Mouse (Mus musculus) forebrain, embryonic 14.5 days (tissue): ENCODE measurements at regions not wholly inside any gene's neighbourhood (a gene's known extent, or its start where the extent isn't known, plus 50 kb on each side); places are given as distances from the start of the nearest gene placed in this dataset.
"Not testable (repeated sequence)": the region's sequence is repeated elsewhere in the genome, so short reads cannot be mapped to it uniquely, and the experiment has no call there.

ENCODE experiments used
- ATAC-seq: fragments of 200-750 bp; cut with Nextera tagmentation; 2 replicates; pipeline ENCODE4 v1.8.0; 2017; ENCODE audit warnings: mild to moderate bottlenecking, moderate library complexity
- DNase-seq: peaks from one replicate; pipeline ENCODE4 v3.0.0-alpha.2; 2015; ENCODE audit warnings: low spot score
- H3K27ac ChIP-seq: fragments of 300-500 bp; sonication (generic); 2 replicates; pipeline ENCODE4 v1.5.1; 2014; ENCODE audit warnings: low read depth, mild to moderate bottlenecking, control low read depth, low read length, moderate library complexity
- H3K27me3 ChIP-seq: fragments of 300-500 bp; sonication (generic); replicated peaks from 2 replicates; pipeline ENCODE4 v1.6.1; 2014; ENCODE audit warnings: low read length, control low read depth, mixed read lengths; ENCODE audit not compliant: control insufficient read depth, insufficient read depth
- H3K36me3 ChIP-seq: fragments of 300-500 bp; sonication (generic); 2 replicates; pipeline ENCODE4 v1.6.1; 2014; ENCODE audit warnings: low read length, control low read depth; ENCODE audit not compliant: control insufficient read depth, insufficient read depth
- H3K4me1 ChIP-seq: fragments of 300-500 bp; sonication (generic); 2 replicates; pipeline ENCODE4 v1.6.1; 2014; ENCODE audit warnings: antibody characterized with exemption, low read length, control low read depth; ENCODE audit not compliant: control insufficient read depth, insufficient read depth
- H3K4me2 ChIP-seq: fragments of 300-500 bp; sonication (generic); 2 replicates; pipeline ENCODE4 v1.6.1; 2014; ENCODE audit warnings: mild to moderate bottlenecking, control low read depth, low read length
- H3K4me3 ChIP-seq: fragments of 300-500 bp; sonication (generic); 2 replicates; pipeline ENCODE4 v1.5.1; 2014; ENCODE audit warnings: low read depth, low read length, control low read depth
- H3K9ac ChIP-seq: fragments of 300-500 bp; sonication (generic); 2 replicates; pipeline ENCODE4 v1.6.1; 2014; ENCODE audit warnings: mild to moderate bottlenecking, low read length, control low read depth, moderate library complexity
- H3K9me3 ChIP-seq: fragments of 300-500 bp; sonication (generic); replicated peaks from 2 replicates; pipeline ENCODE4 v1.6.1; 2016; ENCODE audit warnings: low read length, control low read depth, mixed read lengths; ENCODE audit not compliant: control insufficient read depth
- WGBS: fragments of 180-500 bp; shearing (Covaris S2); extraction: QIAGEN DNeasy Blood & Tissue Kit; methylation state at CpG from one replicate; pipeline ENCODE4 v1.1.7; 2014; 5-methylcytosine and 5-hydroxymethylcytosine counted together

DNA sequence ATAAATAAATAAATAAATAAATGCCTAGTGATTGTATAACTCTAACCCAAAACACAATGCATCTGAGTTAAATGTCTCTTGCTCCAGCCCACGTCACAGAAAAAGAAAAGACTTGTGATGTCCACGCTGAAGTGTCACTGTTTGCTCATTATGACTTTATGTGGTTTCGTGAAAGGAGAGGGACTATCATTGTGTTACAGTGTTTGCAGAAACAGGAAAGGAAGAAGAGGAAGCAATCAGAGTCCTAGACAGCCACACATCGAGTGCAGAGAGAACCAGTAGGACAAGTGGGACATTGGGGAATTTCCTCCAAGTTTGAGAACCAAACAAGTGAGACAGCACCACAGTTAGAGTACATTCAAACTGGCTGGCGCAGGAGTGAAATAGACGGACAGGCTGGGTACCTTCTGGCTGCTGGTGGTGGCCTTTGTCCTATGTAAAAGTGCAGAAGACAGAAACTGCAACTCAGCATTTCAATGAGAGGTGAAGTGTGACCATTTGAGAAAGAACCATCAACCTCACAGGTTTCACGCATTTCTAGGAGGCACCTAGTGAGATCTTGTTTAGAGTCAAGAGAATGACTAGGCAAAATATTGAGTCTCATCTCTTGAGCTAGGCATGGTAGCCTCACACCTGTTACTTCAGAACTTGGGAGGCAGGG, 59.6 kb downstream of the Fasl start:
- Histone ChIP-seq H3K9ac (no peak overlapping the region), H3K4me1 (no peaks in the 10 kb centered on the region), H3K9me3 (no peaks in the 10 kb centered on the region), H3K4me3 (no peak overlapping the region), H3K4me2 (no peak overlapping the region), H3K36me3 (no peaks in the 10 kb centered on the region), H3K27ac (no peak overlapping the region), H3K27me3 (no peaks in the 10 kb centered on the region)
- 91% methylated on average over 7 of the region's 7 CpGs for WGBS
- DNase-seq, result no peak
- ATAC-seq, result no peak

DNA sequence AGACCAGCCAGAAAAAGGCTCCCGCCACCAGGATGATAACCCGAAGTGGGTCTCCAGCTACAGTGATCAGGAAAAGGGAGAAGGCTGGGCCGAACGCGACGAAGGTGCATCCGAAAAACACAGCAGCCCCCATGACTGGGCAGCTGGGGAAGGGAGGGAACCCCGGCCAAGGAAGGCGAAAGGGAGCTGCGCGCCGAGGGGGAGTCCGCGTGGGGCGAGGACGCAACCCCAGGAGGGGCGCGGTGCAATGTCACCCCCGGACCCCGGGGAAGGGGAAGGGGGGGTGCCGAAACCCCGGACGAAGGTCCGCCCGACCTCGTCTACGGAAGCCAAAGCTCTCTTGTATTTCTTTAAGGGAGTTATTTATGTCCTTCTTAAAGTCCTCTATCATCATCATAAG, 60.9 kb downstream of the Fasl start:
- DNase-seq, H3K9ac ChIP-seq, H3K36me3 ChIP-seq, H3K27ac ChIP-seq, H3K4me2 ChIP-seq, H3K27me3 ChIP-seq, H3K4me3 ChIP-seq, H3K4me1 ChIP-seq, ATAC-seq, H3K9me3 ChIP-seq: not testable (repeated sequence)
- WGBS, result 91% methylated on average over 9 of the region's 27 CpGs

DNA sequence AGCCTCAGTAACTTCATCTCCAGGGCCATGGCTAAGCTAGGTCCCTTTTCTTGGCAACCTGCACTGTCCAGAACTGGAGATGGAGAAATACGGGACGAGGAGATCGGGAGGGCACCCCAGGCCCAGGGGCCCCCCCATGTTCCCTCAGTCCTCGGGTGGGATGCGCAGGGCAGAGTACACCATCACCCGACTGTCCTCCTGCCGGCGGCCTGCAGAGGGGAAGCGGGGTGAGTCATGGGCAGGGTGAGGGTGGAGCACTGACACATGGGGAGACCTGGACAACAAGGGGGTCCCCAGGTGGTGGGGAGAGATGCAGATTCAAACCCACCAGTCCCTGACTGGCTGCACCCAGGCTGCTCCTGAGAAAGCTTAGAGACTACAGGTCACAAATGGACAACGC, 62.2 kb downstream of the Fasl start:
- not testable (repeated sequence) for H3K4me3 ChIP-seq, DNase-seq, H3K4me1 ChIP-seq, ATAC-seq, H3K9ac ChIP-seq, H3K9me3 ChIP-seq, H3K27ac ChIP-seq, H3K4me2 ChIP-seq, H3K27me3 ChIP-seq, H3K36me3 ChIP-seq
- 100% methylated on average over 1 of the region's 10 CpGs for WGBS

- 70% methylated on average over 3 of the region's 3 CpGs for WGBS
- no peak for DNase-seq
- no peak overlapping the region for H3K4me3 ChIP-seq
- ATAC-seq, result no peak
- no peak overlapping the region for H3K4me2 ChIP-seq
- no peak overlapping the region for H3K9ac ChIP-seq
- H3K4me1 ChIP-seq, result no peaks in the 10 kb centered on the region
- no peaks in the 10 kb centered on the region for H3K9me3 ChIP-seq
- no peaks in the 10 kb centered on the region for H3K27me3 ChIP-seq
- no peaks in the 10 kb centered on the region for H3K36me3 ChIP-seq
- H3K27ac ChIP-seq, result no peak overlapping the region
Observed at GRCm38 (mm10) chr1:161719876-161720275, 68.4 kb downstream of the Fasl start.

DNA sequence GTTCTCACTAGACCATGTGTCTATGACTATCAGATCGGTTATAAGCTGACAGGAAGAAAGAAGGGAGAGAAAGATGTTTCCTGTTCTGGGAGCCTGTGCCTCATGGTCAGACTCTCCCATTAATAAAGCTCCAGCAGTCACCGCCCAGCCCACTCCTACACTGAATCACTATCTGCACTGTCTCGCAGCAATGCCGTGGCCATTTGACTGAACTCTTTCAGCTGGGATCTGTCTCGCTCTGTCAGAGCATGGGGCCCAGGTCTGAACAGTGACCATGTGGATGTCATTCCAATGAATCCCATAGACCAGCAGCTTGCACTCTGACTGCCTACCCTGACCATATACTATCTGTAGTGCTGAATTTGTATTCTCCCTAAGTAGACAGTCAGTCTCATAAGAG, 70.0 kb downstream of the Fasl start:
- Histone ChIP-seq H3K9me3 (no peaks in the 10 kb centered on the region), H3K36me3 (no peaks in the 10 kb centered on the region), H3K4me3 (no peak overlapping the region), H3K27ac (no peak overlapping the region), H3K4me1 (no peaks in the 10 kb centered on the region), H3K9ac (no peak overlapping the region), H3K4me2 (no peak overlapping the region), H3K27me3 (no peaks in the 10 kb centered on the region)
- DNase-seq (no peak), ATAC-seq (no peak)
- WGBS, result 86% methylated on average over 5 of the region's 5 CpGs

DNA sequence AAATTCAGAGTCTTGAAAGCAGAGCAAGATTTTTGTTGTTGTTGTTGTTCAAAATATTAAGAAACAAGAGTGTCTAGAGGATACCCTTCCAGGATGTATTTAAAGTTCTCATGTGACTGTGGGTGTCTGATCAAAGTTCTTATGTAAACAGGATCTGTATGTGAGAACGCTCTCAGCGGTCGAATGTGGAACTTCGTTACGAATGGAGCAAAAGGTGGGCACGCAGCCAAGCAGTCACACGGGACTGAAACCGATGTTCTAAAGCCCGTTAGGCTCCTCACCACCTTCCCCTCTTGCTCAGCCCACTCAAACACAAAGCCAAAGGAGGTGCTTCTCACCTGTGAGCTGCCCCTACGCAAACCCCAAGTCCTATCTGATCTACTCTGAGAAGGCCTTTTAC, 75.4 kb downstream of the Fasl start:
- H3K36me3 ChIP-seq, result no peaks in the 10 kb centered on the region
- peak; percentile 75 for DNase-seq
- H3K9me3 ChIP-seq, result no peaks in the 10 kb centered on the region
- ATAC-seq, result no peak
- no peak overlapping the region for H3K4me3 ChIP-seq
- WGBS, result 48% methylated on average over 10 of the region's 10 CpGs
- no peak overlapping the region for H3K27ac ChIP-seq
- H3K9ac ChIP-seq, result no peak overlapping the region
- no peaks in the 10 kb centered on the region for H3K4me1 ChIP-seq
- no peak overlapping the region for H3K4me2 ChIP-seq
- H3K27me3 ChIP-seq, result no peaks in the 10 kb centered on the region

- no peaks in the 10 kb centered on the region for H3K27me3 ChIP-seq
Observed at GRCm38 (mm10) chr1:161712283-161712682, 76.0 kb downstream of the Fasl start.

DNA sequence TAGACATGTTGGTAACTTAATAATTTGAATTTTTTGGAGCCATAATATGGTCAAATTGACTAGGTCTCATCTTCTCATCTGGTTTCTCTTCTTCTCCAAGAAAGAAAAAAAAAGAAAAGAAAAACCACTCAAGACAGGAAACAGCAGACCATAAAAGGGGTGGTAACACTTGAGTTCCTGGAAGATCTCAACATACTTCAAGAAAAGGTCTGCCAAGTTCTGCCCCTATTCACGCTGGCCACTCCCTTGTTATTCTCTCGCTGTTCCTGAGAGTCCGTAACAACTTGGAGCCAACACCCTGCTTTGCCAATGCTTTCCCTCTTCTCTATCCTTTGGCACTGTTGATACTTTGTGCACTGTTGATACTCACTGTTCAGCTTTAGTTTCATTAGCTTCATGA, 81.2 kb downstream of the Fasl start:
- H3K4me1 ChIP-seq, result no peaks in the 10 kb centered on the region
- DNase-seq (no peak), ATAC-seq (no peak)
- 89% methylated on average over 3 of the region's 3 CpGs for WGBS
- H3K9ac ChIP-seq, result no peak overlapping the region
- no peak overlapping the region for H3K4me2 ChIP-seq
- H3K27me3 ChIP-seq, result no peaks in the 10 kb centered on the region
- H3K4me3 ChIP-seq, result no peak overlapping the region
- no peaks in the 10 kb centered on the region for H3K9me3 ChIP-seq
- H3K36me3 ChIP-seq, result no peaks in the 10 kb centered on the region
- H3K27ac ChIP-seq, result no peak overlapping the region

More at GRCm38 (mm10) chr1:161712283-161712682, 76.0 kb downstream of the Fasl start:
- 51% methylated on average over 3 of the region's 3 CpGs for WGBS
- Histone ChIP-seq H3K9ac (no peak overlapping the region), H3K4me1 (no peaks in the 10 kb centered on the region), H3K27ac (no peak overlapping the region), H3K4me3 (no peak overlapping the region), H3K4me2 (no peak overlapping the region), H3K36me3 (no peaks in the 10 kb centered on the region), H3K9me3 (no peaks in the 10 kb centered on the region)
- DNase-seq (no peak), ATAC-seq (no peak)

- WGBS, result 73% methylated on average over 3 of the region's 3 CpGs
- H3K36me3 ChIP-seq, result no peaks in the 10 kb centered on the region
- no peak overlapping the region for H3K27ac ChIP-seq
- H3K9me3 ChIP-seq, result no peaks in the 10 kb centered on the region
- no peaks in the 10 kb centered on the region for H3K4me1 ChIP-seq
- no peak overlapping the region for H3K9ac ChIP-seq
- H3K4me2 ChIP-seq, result no peak overlapping the region
- no peaks in the 10 kb centered on the region for H3K27me3 ChIP-seq
- no peak overlapping the region for H3K4me3 ChIP-seq
- ATAC-seq (no peak), DNase-seq (no peak)
Observed at GRCm38 (mm10) chr1:161704961-161705360, 83.3 kb downstream of the Fasl start.
